Mouse (Mus musculus): ENCODE data around the gene Itga3.
A peak's percentile ranks its signal among the peaks of the same experiment; 100 is the strongest.

- TF ChIP-seq CTCF (conservative IDR thresholded peaks at IDR 0.05 in 1 of 2, IDR thresholded peaks at IDR 0.05 in 1 of 2; ENCODE audit: low read depth in 2 of 2, low read length in 2 of 2) (no peak), EP300 (IDR thresholded peaks at IDR 0.05; ENCODE audit: low read length) (peak; percentile 62), MYC (IDR thresholded peaks at IDR 0.05; ENCODE audit: low read depth, low read length) (peak; percentile 43; the same call in 1 of the 2 replicates), E2F4 (IDR thresholded peaks at IDR 0.05; ENCODE audit: insufficient replicate concordance, low read depth, low read length) (no peak), PAX5 (IDR thresholded peaks at IDR 0.05; ENCODE audit: low read length) (no peak), ELF1 (IDR thresholded peaks at IDR 0.05; ENCODE audit: low read depth, low read length) (peak; percentile 51; the same call in 1 of the 2 replicates), BHLHE40 (IDR thresholded peaks at IDR 0.05; ENCODE audit: low read depth, low read length) (peak; percentile 38; the same call in 1 of the 2 replicates), MAX (IDR thresholded peaks at IDR 0.05; ENCODE audit: low read length) (peak; percentile 27; the same call in 1 of the 2 replicates), SIN3A (IDR thresholded peaks at IDR 0.05; ENCODE audit: low read length) (no peak), USF1 (IDR thresholded peaks at IDR 0.05; ENCODE audit: low read depth, low read length) (no peak), ZKSCAN1 (IDR thresholded peaks at IDR 0.05; ENCODE audit: borderline replicate concordance, low read depth, low read length) (no peak), TBP (conservative IDR thresholded peaks at IDR 0.05; ENCODE audit: low read depth, low read length) (no peak), GABPA (IDR thresholded peaks at IDR 0.05; ENCODE audit: insufficient replicate concordance, low read depth, low read length) (no peak), KAT2A (IDR thresholded peaks at IDR 0.05; ENCODE audit: insufficient replicate concordance, low read length) (no peak)
Observed at GRCm38 (mm10) chr11:95085710-95086109, 9.1 kb upstream of the Itga3 start.

Measured in CH12.LX (cell line).